Mouse (Mus musculus): Measurements from ENCODE around the gene Hrasls. TPM values are rescaled to one million over a fixed set of nuclear protein-coding genes. Genes with fewer than 3 reads are reported as not detected.

Hrasls gene
- polyA plus RNA-seq, 1 experiment, result 0.78 TPM

Other genes starting within 250 kb of the Hrasls start
- gene Atp13a5, start 169.0 kb downstream of the Hrasls start, polyA plus RNA-seq (2012; rRNA removed), result not detected in 2 replicates

Data from large intestine, adult 2 months (tissue).